Mouse (Mus musculus) brown adipose tissue, adult 24 weeks (tissue): ENCODE measurements around the gene Atp5j2. TPM values are rescaled to one million over a fixed set of nuclear protein-coding genes. Genes with fewer than 3 reads are reported as not detected.
"Not testable (repeated sequence)": the region's sequence is repeated elsewhere in the genome, so short reads cannot be mapped to it uniquely, and the experiment has no call there.

Experiments used
- H3K27ac ChIP-seq: fragments of 200-500 bp; replicated peaks from 2 replicates; pipeline ENCODE4 v1.5.1; 2012; ENCODE audit warnings: low read depth, mild to moderate bottlenecking, low read length
- H3K4me1 ChIP-seq: fragments of 200-500 bp; 2 replicates; pipeline ENCODE4 v1.6.1; 2012; ENCODE audit warnings: low read length, mixed read lengths; ENCODE audit not compliant: control insufficient read depth, insufficient read depth, insufficient read length
- H3K4me3 ChIP-seq: fragments of 200-500 bp; 2 replicates; pipeline ENCODE4 v1.5.1; 2012; ENCODE audit warnings: low read depth, mild to moderate bottlenecking, low read length, moderate library complexity; ENCODE audit not compliant: insufficient read depth
- polyA plus RNA-seq: library from polyadenylated mRNA; stranded (reverse); fragments of >200 nt; gene quantifications from 2 replicates; pipeline ENCODE4 v1.2.4, GENCODE M21; 2012; ENCODE audit not compliant: missing spikeins, insufficient read depth, insufficient read length

Atp5j2 gene
- polyA plus RNA-seq, 1 experiment: 3,242 TPM

GRCm38 (mm10) chr5:145211340-145211739 is 19.5 kb upstream of the Atp5j2 start:
- no peak overlapping the region for H3K27ac ChIP-seq
- no peaks in the 10 kb centered on the region for H3K4me1 ChIP-seq
- no peak overlapping the region for H3K4me3 ChIP-seq

- not testable (repeated sequence) for H3K4me1 ChIP-seq, H3K4me3 ChIP-seq, H3K27ac ChIP-seq
Measured at GRCm38 (mm10) chr5:145208391-145208790, 16.5 kb upstream of the Atp5j2 start.

GRCm38 (mm10) chr5:145207954-145208353 is 16.1 kb upstream of the Atp5j2 start:
- Histone ChIP-seq H3K4me1 (peaks cover 6% of the 10 kb centered on the region), H3K4me3 (no peak overlapping the region), H3K27ac (no peak overlapping the region)

- Histone ChIP-seq H3K4me1 (peaks cover 6% of the 10 kb centered on the region), H3K27ac (no peak overlapping the region)
Measured at GRCm38 (mm10) chr5:145207385-145207784, 15.5 kb upstream of the Atp5j2 start.

GRCm38 (mm10) chr5:145205041-145205440 is 13.2 kb upstream of the Atp5j2 start:
- peak overlapping the region; percentile 18; the same call in 1 of the 2 replicates for H3K27ac ChIP-seq
- H3K4me3 ChIP-seq: peak overlapping the region; percentile 42
- H3K4me1 ChIP-seq: peaks cover 8% of the 10 kb centered on the region

More at GRCm38 (mm10) chr5:145207385-145207784, 15.5 kb upstream of the Atp5j2 start:
- H3K4me3 ChIP-seq: no peak overlapping the region

GRCm38 (mm10) chr5:145203936-145204691 is 12.3 kb upstream of the Atp5j2 start, which contains the start of gene Zkscan5:
Zkscan5 (plus strand) TSS chr5:145204562.
- Histone ChIP-seq H3K4me1 (peaks cover 8% of the 10 kb centered on the region), H3K27ac (peak within 1 kb of the TSS; percentile 91), H3K4me3 (peak within 1 kb of the TSS; percentile 89)

- peaks cover 8% of the 10 kb centered on the region for H3K4me1 ChIP-seq
- H3K4me3 ChIP-seq: no peak overlapping the region
- no peak overlapping the region for H3K27ac ChIP-seq
Measured at GRCm38 (mm10) chr5:145202446-145202845, 10.6 kb upstream of the Atp5j2 start.

GRCm38 (mm10) chr5:145201321-145201991 is 9.6 kb upstream of the Atp5j2 start, which contains the start of gene Zkscan14:
Zkscan14 (minus strand) TSS chr5:145201868.
- Histone ChIP-seq H3K4me1 (peaks cover 8% of the 10 kb centered on the region), H3K4me3 (peak within 1 kb of the TSS; percentile 94), H3K27ac (peak within 1 kb of the TSS; percentile 57)

GRCm38 (mm10) chr5:145200387-145200786 is 8.5 kb upstream of the Atp5j2 start:
- Histone ChIP-seq H3K4me3 (peak overlapping the region; percentile 14; the same call in 1 of the 2 replicates), H3K27ac (no peak overlapping the region), H3K4me1 (peaks cover 5% of the 10 kb centered on the region)

GRCm38 (mm10) chr5:145190875-145191798 is 725 bp downstream of the Atp5j2 start:
- peak overlapping the region; percentile 85 for H3K4me3 ChIP-seq
- no peaks in the 10 kb centered on the region; the same call in 1 of the 2 replicates for H3K4me1 ChIP-seq
- H3K27ac ChIP-seq: peak overlapping the region; percentile 94

- peak overlapping the region; percentile 94 for H3K27ac ChIP-seq
- H3K4me1 ChIP-seq: no peaks in the 10 kb centered on the region; the same call in 1 of the 2 replicates
- peak overlapping the region; percentile 85 for H3K4me3 ChIP-seq
Measured at GRCm38 (mm10) chr5:145190373-145190772, 1.5 kb downstream of the Atp5j2 start.

GRCm38 (mm10) chr5:145189416-145189815 is 2.4 kb downstream of the Atp5j2 start:
- Histone ChIP-seq H3K27ac (no peak overlapping the region), H3K4me3 (peak overlapping the region; percentile 85; the same call in 1 of the 2 replicates), H3K4me1 (no peaks in the 10 kb centered on the region; the same call in 1 of the 2 replicates)

GRCm38 (mm10) chr5:145185244-145185643 is 6.6 kb downstream of the Atp5j2 start:
- Histone ChIP-seq H3K4me1 (no peaks in the 10 kb centered on the region; the same call in 1 of the 2 replicates), H3K27ac (no peak overlapping the region), H3K4me3 (no peak overlapping the region)

- H3K4me3 ChIP-seq: no peak overlapping the region
- H3K4me1 ChIP-seq: no peaks in the 10 kb centered on the region
- no peak overlapping the region for H3K27ac ChIP-seq
Measured at GRCm38 (mm10) chr5:145178461-145178980, 13.3 kb downstream of the Atp5j2 start.
